Mouse (Mus musculus) hindbrain, embryonic 14.5 days (tissue): ENCODE data around the gene Bpifb9a. TPM values are rescaled to one million over a fixed set of nuclear protein-coding genes. Genes with fewer than 3 reads are reported as not detected.
"Not testable (repeated sequence)": the region's sequence is repeated elsewhere in the genome, so short reads cannot be mapped to it uniquely, and the experiment has no call there.

ENCODE experiments used
- ATAC-seq: fragments of 200-750 bp; cut with Nextera tagmentation; 2 replicates; pipeline ENCODE4 v1.8.0; 2017; ENCODE audit warnings: moderate number of reproducible peaks, mild to moderate bottlenecking, moderate TSS enrichment, moderate library complexity; ENCODE audit not compliant: low FRiP score
- DNase-seq: peaks from one replicate; pipeline ENCODE4 v3.0.0-alpha.2; 2015; ENCODE audit warnings: low spot score
- H3K27ac ChIP-seq: fragments of 300-500 bp; sonication (generic); 2 replicates; pipeline ENCODE4 v1.5.1; 2014; ENCODE audit warnings: mild to moderate bottlenecking, moderate library complexity
- H3K27me3 ChIP-seq: fragments of 300-500 bp; sonication (generic); 2 replicates; pipeline ENCODE4 v1.6.1; 2014; ENCODE audit warnings: mild to moderate bottlenecking, low read length, mixed read lengths; ENCODE audit not compliant: control insufficient read depth, insufficient read depth
- H3K36me3 ChIP-seq: fragments of 300-500 bp; sonication (generic); replicated peaks from 2 replicates; pipeline ENCODE4 v1.6.1; 2014; ENCODE audit not compliant: control insufficient read depth, insufficient read depth
- H3K4me1 ChIP-seq: fragments of 300-500 bp; sonication (generic); replicated peaks from 2 replicates; pipeline ENCODE4 v1.6.1; 2014; ENCODE audit warnings: antibody characterized with exemption, low read length, mixed read lengths; ENCODE audit not compliant: control insufficient read depth, insufficient read depth
- H3K4me2 ChIP-seq: fragments of 300-500 bp; sonication (generic); replicated peaks from 2 replicates; pipeline ENCODE4 v1.6.1; 2014; ENCODE audit warnings: mild to moderate bottlenecking, moderate library complexity
- H3K4me3 ChIP-seq: fragments of 300-500 bp; sonication (generic); replicated peaks from 2 replicates; pipeline ENCODE4 v1.5.1; 2014; ENCODE audit warnings: mild to moderate bottlenecking, low read length
- H3K9ac ChIP-seq: fragments of 300-500 bp; sonication (generic); 2 replicates; pipeline ENCODE4 v1.6.1; 2014
- H3K9me3 ChIP-seq: fragments of 300-500 bp; sonication (generic); 2 replicates; pipeline ENCODE4 v1.6.1; 2016; ENCODE audit warnings: low read length; ENCODE audit not compliant: control insufficient read depth
- WGBS: fragments of 180-500 bp; shearing (Covaris S2); extraction: QIAGEN DNeasy Blood & Tissue Kit; methylation state at CpG from one replicate; pipeline ENCODE4 v1.1.7; 2014; 5-methylcytosine and 5-hydroxymethylcytosine counted together
- polyA plus RNA-seq: library from polyadenylated mRNA; unstranded; fragments of >200 nt; fragmentation: Nextera tagmentation; extraction: Ambion mirVana; gene quantifications from 2 replicates; pipeline ENCODE4 v1.2.1, GENCODE M21; 2014

Gene Bpifb9a
- polyA plus RNA-seq, 1 experiment from 2014 or later, result not detected

GRCm38 (mm10) chr2:154292833-154293232 is 35.2 kb downstream of the Bpifb9a start:
- Histone ChIP-seq H3K36me3 (no peaks in the 10 kb centered on the region), H3K9me3 (no peaks in the 10 kb centered on the region), H3K4me1 (no peaks in the 10 kb centered on the region), H3K9ac (no peak overlapping the region), H3K4me3 (no peak overlapping the region), H3K27me3 (no peaks in the 10 kb centered on the region), H3K4me2 (no peak overlapping the region), H3K27ac (no peak overlapping the region)
- WGBS, result 96% methylated on average over 1 of the region's 1 CpGs
- ATAC-seq, result no peak
- DNase-seq, result no peak

GRCm38 (mm10) chr2:154294746-154295145 is 37.1 kb downstream of the Bpifb9a start:
- WGBS, result 4% methylated on average over 10 of the region's 10 CpGs
- not testable (repeated sequence) for H3K4me2 ChIP-seq, H3K9me3 ChIP-seq, H3K36me3 ChIP-seq, H3K27ac ChIP-seq, H3K4me1 ChIP-seq, H3K9ac ChIP-seq, H3K27me3 ChIP-seq, H3K4me3 ChIP-seq, ATAC-seq
- peak; percentile 82 for DNase-seq

GRCm38 (mm10) chr2:154300496-154300895 is 42.8 kb downstream of the Bpifb9a start:
- H3K36me3 ChIP-seq, result no peaks in the 10 kb centered on the region
- no peaks in the 10 kb centered on the region for H3K9me3 ChIP-seq
- 14% methylated on average over 1 of the region's 1 CpGs for WGBS
- H3K4me3 ChIP-seq, result no peak overlapping the region
- no peak overlapping the region for H3K27ac ChIP-seq
- H3K9ac ChIP-seq, result no peak overlapping the region
- H3K4me2 ChIP-seq, result no peak overlapping the region
- H3K27me3 ChIP-seq, result no peaks in the 10 kb centered on the region
- DNase-seq (peak; percentile 49), ATAC-seq (no peak)
- H3K4me1 ChIP-seq, result no peaks in the 10 kb centered on the region

- H3K4me1 ChIP-seq, result no peaks in the 10 kb centered on the region
- WGBS, result 84% methylated on average over 3 of the region's 3 CpGs
- no peaks in the 10 kb centered on the region for H3K36me3 ChIP-seq
- no peak overlapping the region for H3K27ac ChIP-seq
- H3K4me2 ChIP-seq, result no peak overlapping the region
- ATAC-seq (no peak), DNase-seq (no peak)
- no peaks in the 10 kb centered on the region for H3K9me3 ChIP-seq
- H3K9ac ChIP-seq, result no peak overlapping the region
- H3K4me3 ChIP-seq, result no peak overlapping the region
- no peaks in the 10 kb centered on the region for H3K27me3 ChIP-seq
Measured at GRCm38 (mm10) chr2:154301763-154302162, 44.1 kb downstream of the Bpifb9a start.

- H3K9me3 ChIP-seq, H3K9ac ChIP-seq, H3K4me1 ChIP-seq, ATAC-seq, H3K4me3 ChIP-seq, H3K36me3 ChIP-seq, DNase-seq, H3K27me3 ChIP-seq, H3K27ac ChIP-seq, H3K4me2 ChIP-seq: not testable (repeated sequence)
- WGBS, result 91% methylated on average over 1 of the region's 3 CpGs
Measured at GRCm38 (mm10) chr2:154304604-154305003, 47.0 kb downstream of the Bpifb9a start.

GRCm38 (mm10) chr2:154306927-154307326 is 49.3 kb downstream of the Bpifb9a start, which contains the start of gene Bpifb9b:
Bpifb9b (plus strand) TSS chr2:154307227.
- H3K27ac ChIP-seq, H3K4me2 ChIP-seq, H3K27me3 ChIP-seq, H3K4me3 ChIP-seq, H3K4me1 ChIP-seq, ATAC-seq, H3K36me3 ChIP-seq, DNase-seq, H3K9me3 ChIP-seq, H3K9ac ChIP-seq: not testable (repeated sequence)
- WGBS, result 88% methylated on average over 4 of the region's 4 CpGs

GRCm38 (mm10) chr2:154313771-154314170 is 56.1 kb downstream of the Bpifb9a start:
- H3K27me3 ChIP-seq, DNase-seq, H3K4me3 ChIP-seq, H3K9me3 ChIP-seq, H3K4me2 ChIP-seq, H3K9ac ChIP-seq, H3K27ac ChIP-seq, H3K4me1 ChIP-seq, H3K36me3 ChIP-seq, ATAC-seq: not testable (repeated sequence)
- 76% methylated on average over 4 of the region's 5 CpGs for WGBS

Other genes starting within 250 kb of the Bpifb9a start
- gene Bpifa2, start 249.6 kb upstream of the Bpifb9a start, polyA plus RNA-seq, result not detected in 2 replicates
- gene Bpifa3, start 127.5 kb upstream of the Bpifb9a start, polyA plus RNA-seq, result not detected in 2 replicates
- gene Bpifa1, start 115.0 kb upstream of the Bpifb9a start, polyA plus RNA-seq, result not detected in 2 replicates
- gene Bpifa5, start 95.2 kb upstream of the Bpifb9a start, polyA plus RNA-seq, result not detected in 2 replicates
- 0.20 and 0.27 TPM in 2 replicates for gene Bpifb1, start 67.0 kb upstream of the Bpifb9a start, polyA plus RNA-seq
- 0.17 and 0.78 TPM in 2 replicates for gene Bpifb5, start 34.1 kb upstream of the Bpifb9a start, polyA plus RNA-seq
- not detected in 2 replicates for gene Bpifb9b, start 49.4 kb downstream of the Bpifb9a start, polyA plus RNA-seq
- gene Cdk5rap1, start 115.2 kb downstream of the Bpifb9a start, polyA plus RNA-seq, result 14.2 and 20.3 TPM in 2 replicates
- gene Snta1, start 150.2 kb downstream of the Bpifb9a start, polyA plus RNA-seq, result 7.0 and 7.1 TPM in 2 replicates
- 44.6 and 48.0 TPM in 2 replicates for gene Cbfa2t2, start 178.6 kb downstream of the Bpifb9a start, polyA plus RNA-seq